Mouse (Mus musculus) liver, embryonic 14.5 days (tissue): ENCODE results near the gene Pbsn.

ENCODE experiments used
- CTCF ChIP-seq: IDR thresholded peaks from 2 replicates; pipeline ENCODE4 v1.5.1; 2016; ENCODE audit warnings: antibody characterized with exemption, low read depth, control low read depth
- EP300 ChIP-seq: IDR thresholded peaks from 2 replicates; pipeline ENCODE4 v1.6.1; 2016; ENCODE audit warnings: antibody characterized with exemption, low read depth

- TF ChIP-seq CTCF (no peak), EP300 (no peak)
Observed at GRCm38 (mm10) chrX:77795858-77796174, 57.6 kb downstream of the Pbsn start.
